In the genomic region with DNA sequence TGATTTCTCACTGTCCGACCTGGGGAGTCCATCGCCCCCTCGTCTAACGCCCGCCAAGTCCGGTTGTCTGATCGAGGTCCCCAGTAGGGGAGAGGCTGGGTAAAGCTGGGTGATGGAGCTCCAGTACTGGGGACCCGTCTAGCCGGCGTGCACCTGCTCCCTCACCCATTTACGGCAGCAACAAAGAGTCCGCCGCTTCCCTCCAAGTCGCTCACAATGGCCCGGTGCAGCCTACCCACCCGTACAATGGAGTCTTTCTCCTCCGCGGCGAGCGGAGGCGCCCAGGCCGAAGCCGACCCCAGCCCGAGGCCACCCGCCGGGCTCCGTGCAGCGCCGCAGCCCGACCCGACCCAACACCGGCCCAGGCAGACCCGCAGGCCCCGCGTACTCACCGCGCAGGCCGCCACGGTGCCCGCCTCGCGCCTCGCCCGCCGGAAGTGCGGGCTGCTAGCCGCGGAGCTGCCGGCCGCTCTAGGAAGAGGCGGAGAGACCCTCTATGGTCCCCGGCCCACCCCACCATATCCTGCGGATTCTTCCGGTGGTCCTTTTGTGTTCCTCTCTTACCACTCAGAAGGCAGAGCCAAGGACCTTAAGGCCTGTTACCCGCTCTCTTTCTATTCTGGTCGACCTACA, we compare ENCODE assay signal across 8 mouse cellular contexts. TPM values are rescaled to one million over a fixed set of nuclear protein-coding genes. Genes with fewer than 3 reads are reported as not detected.
DNase-seq lines count a peak whose midpoint lies in the region; ATAC-seq and TF ChIP-seq lines count a peak whose summit lies in the region.

TSS of gene Zfp422 (minus strand) at position 461 of the 633 bp plus-strand sequence.

- no peaks in the 10 kb centered on the region for H3K9me3 ChIP-seq in limb, embryonic 15.5 days

- intact Hi-C loops in heart, adult 2 months (cut with DNase I) = no loop called here

- H3K27me3 ChIP-seq in heart, adult 2 months (ENCODE audit: control insufficient read depth, insufficient read depth, low read length) = no peaks in the 10 kb centered on the region
- no peaks in the 10 kb centered on the region for H3K27me3 ChIP-seq in limb, embryonic 15.5 days
- no peaks in the 10 kb centered on the region for H3K27me3 ChIP-seq in splenic B cell, adult 2 months (ENCODE audit: control insufficient read depth, insufficient read depth, low read length, poor library complexity, severe bottlenecking)

- no peak for TF ChIP-seq CTCF in heart, adult 2 months (IDR thresholded peaks at IDR 0.05)

- no peak for TF ChIP-seq EP300 in heart, adult 2 months (IDR thresholded peaks at IDR 0.05; ENCODE audit: insufficient read depth, low read depth, low read length)

- peak; percentile 66 for DNase-seq in 3134 (ENCODE audit: extremely low read depth, insufficient read length, low spot score)
- DNase-seq in adrenal gland, postnatal 10 days = peak; percentile 82
- peak; percentile 87 for DNase-seq in embryo, embryonic 9.5 days (ENCODE audit: extremely low spot score)
- peak; percentile 81 to 82 for DNase-seq in heart, adult 2 months
- peak; percentile 75 for DNase-seq in kidney, adult 18-20 months
- peak; percentile 71 for DNase-seq in splenic B cell, adult 2 months (ENCODE audit: low read depth, low spot score)

- peak within 1 kb of the TSS; percentile 82 for H3K4me3 ChIP-seq in heart, adult 2 months
- peak within 1 kb of the TSS; percentile 81 for H3K4me3 ChIP-seq in limb, embryonic 15.5 days

- H3K79me2 ChIP-seq in heart, adult 2 months (replicated peaks; ENCODE audit: control insufficient read depth, insufficient read depth, low read length) = no peaks in the 10 kb centered on the region

- H3K27ac ChIP-seq in heart, adult 2 months = peak within 1 kb of the TSS; percentile 88
- H3K27ac ChIP-seq in limb, embryonic 15.5 days = peak within 1 kb of the TSS; percentile 91

- WGBS in heart, adult 2 months = under 1% methylated on average over 56 of the region's 56 CpGs
- under 1% methylated on average over 56 of the region's 56 CpGs for WGBS in limb, embryonic 15.5 days

- peak; percentile 89 for ATAC-seq in limb, embryonic 15.5 days (ENCODE audit: insufficient number of reproducible peaks, low FRiP score, low TSS enrichment, low read depth)
- no peak for ATAC-seq in monocyte, adult 5-6 weeks (replicated peaks; ENCODE audit: insufficient number of reproducible peaks, low FRiP score, low TSS enrichment, poor library complexity, severe bottlenecking)

- TF ChIP-seq POLR2A in heart, adult 2 months (IDR thresholded peaks at IDR 0.05; ENCODE audit: insufficient read depth, low read depth, low read length) = peak; percentile 54

- H3K4me1 ChIP-seq in heart, adult 2 months (ENCODE audit: control insufficient read depth, insufficient read depth, low read length) = peaks cover 3% of the 10 kb centered on the region
- H3K4me1 ChIP-seq in limb, embryonic 15.5 days = no peaks in the 10 kb centered on the region

- H3K9ac ChIP-seq in heart, adult 2 months (ENCODE audit: low read depth, low read length) = peak within 1 kb of the TSS; percentile 95
- H3K9ac ChIP-seq in limb, embryonic 15.5 days = peak within 1 kb of the TSS; percentile 98

- H3K36me3 ChIP-seq in heart, adult 2 months (ENCODE audit: control insufficient read depth, insufficient read depth, low read length) = peaks cover 3% of the 10 kb centered on the region; the same call in 1 of the 2 replicates
- H3K36me3 ChIP-seq in limb, embryonic 15.5 days = peaks cover 19% of the 10 kb centered on the region
- 0 out of 2 replicates have a peak, but pooled peaks cover 3% of the 10 kb centered on the region for H3K36me3 ChIP-seq in splenic B cell, adult 2 months (ENCODE audit: control insufficient read depth, insufficient read depth, low read length, poor library complexity, severe bottlenecking)

- peak within 1 kb of the TSS; percentile 52 for H3K4me2 ChIP-seq in limb, embryonic 15.5 days

RNA-seq across cellular contexts. Expression of gene Zfp422, which starts in this region (rescaled TPM):
- total RNA-seq in adrenal gland, postnatal 10 days (2021) = 10 to 100 TPM; 26.2 to 27.4 TPM
- 10 to 100 TPM; 14.8 to 19.2 TPM for total RNA-seq in heart, adult 2 months (2021)
- polyA plus RNA-seq in heart, adult 2 months (2012; rRNA removed) = 13.1 and 27.8 TPM in 2 replicates
- 138 and 143 TPM in 2 replicates for polyA plus RNA-seq in limb, embryonic 15.5 days (2015; fragmentation: Nextera tagmentation; extraction: Ambion mirVana)
- total RNA-seq in monocyte, adult 5-6 weeks (2017) = 10.3 to 14.1 TPM (median 11.5 TPM) in 3 replicates
